Mouse (Mus musculus) spleen, adult 2 months (tissue): ENCODE measurements around the gene Vamp2. TPM values are rescaled to one million over a fixed set of nuclear protein-coding genes. Genes with fewer than 3 reads are reported as not detected.
A peak's percentile ranks its signal among the peaks of the same experiment; 100 is the strongest.

Experiments used
- DNase-seq, 2 experiments: peaks; one replicate each; pipeline versions ENCODE4 v3.0.0 to v3.0.0-alpha.2; 2012 to 2021; ENCODE audit warnings: low spot score in 2 of 2, low read depth in 1 of 2
- H3K27ac ChIP-seq: fragments of 200-500 bp; 2 replicates; pipeline ENCODE4 v1.5.1; 2012; ENCODE audit warnings: low read length, inconsistent platforms; ENCODE audit not compliant: insufficient read depth
- H3K27me3 ChIP-seq: fragments of 200-500 bp; 2 replicates; pipeline ENCODE4 v1.6.1; 2012; ENCODE audit warnings: mild to moderate bottlenecking, moderate library complexity, low read length, inconsistent platforms; ENCODE audit not compliant: control insufficient read depth, insufficient read depth
- H3K36me3 ChIP-seq: fragments of 200-500 bp; 2 replicates; pipeline ENCODE4 v1.6.1; 2012; ENCODE audit warnings: mild to moderate bottlenecking, low read length, inconsistent platforms; ENCODE audit not compliant: control insufficient read depth, insufficient read depth
- H3K4me1 ChIP-seq: fragments of 200-500 bp; 2 replicates; pipeline ENCODE4 v1.6.1; 2011; ENCODE audit warnings: inconsistent platforms; ENCODE audit not compliant: control insufficient read depth, insufficient read depth, insufficient read length
- H3K4me3 ChIP-seq: fragments of 200-500 bp; 2 replicates; pipeline ENCODE4 v1.5.1; 2011; ENCODE audit warnings: mild to moderate bottlenecking, inconsistent platforms; ENCODE audit not compliant: insufficient read depth, insufficient read length; ENCODE audit errors: extremely low read depth
- CTCF ChIP-seq: fragments of 200-500 bp; IDR thresholded peaks from 2 replicates; pipeline ENCODE4 v1.5.1; 2011; ENCODE audit warnings: mild to moderate bottlenecking, inconsistent platforms; ENCODE audit not compliant: insufficient read depth, insufficient read length, insufficient replicate concordance; ENCODE audit errors: extremely low read depth
- POLR2A ChIP-seq: fragments of 200-500 bp; IDR thresholded peaks from 2 replicates; pipeline ENCODE4 v1.6.1; 2011; ENCODE audit warnings: low read depth, low read length, inconsistent platforms
- WGBS: fragments of 180-500 bp; shearing (Covaris S2); methylation state at CpG from one replicate; pipeline ENCODE4 v1.1.7; 2018; 5-methylcytosine and 5-hydroxymethylcytosine counted together
- polyA plus RNA-seq: library from polyadenylated mRNA; depleted of rRNA; stranded (reverse); fragments of >200 nt; gene quantifications from 2 replicates; pipeline ENCODE4 v1.2.3, GENCODE M21; 2012

Gene Vamp2
- polyA plus RNA-seq, 1 experiment = 94.2 TPM

GRCm38 (mm10) chr11:69114621-69115020 lies 26.3 kb downstream of the Vamp2 start:
- TF ChIP-seq POLR2A = no peak
- no peak for TF ChIP-seq CTCF
- H3K27me3 ChIP-seq = no peaks in the 10 kb centered on the region

DNA sequence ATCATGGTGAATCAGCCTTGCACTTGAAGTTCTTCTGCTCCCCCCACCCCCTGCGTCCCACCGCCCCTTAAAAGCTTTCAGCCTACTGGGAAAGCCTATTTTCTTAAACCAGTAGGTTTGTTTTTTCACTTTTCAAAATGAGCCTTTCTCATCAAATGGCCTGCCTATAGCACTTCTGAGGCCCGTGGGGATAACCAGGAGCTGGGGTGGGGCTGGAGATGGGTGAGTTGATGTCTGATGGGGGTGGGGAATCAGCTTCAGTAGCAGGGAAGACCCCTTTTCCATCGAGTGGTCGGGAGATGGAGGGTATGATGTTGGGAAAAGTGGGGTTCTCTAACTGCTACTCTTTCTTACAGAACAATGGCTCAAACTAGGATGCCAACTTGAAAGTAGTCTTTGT lies 28.6 kb downstream of the Vamp2 start:
- DNase-seq = no peak
- no peak overlapping the region for H3K27ac ChIP-seq
- H3K27me3 ChIP-seq = no peaks in the 10 kb centered on the region
- TF ChIP-seq POLR2A = no peak
- TF ChIP-seq CTCF = no peak
- H3K36me3 ChIP-seq = no peaks in the 10 kb centered on the region
- no peaks in the 10 kb centered on the region; the same call in 1 of the 2 replicates for H3K4me1 ChIP-seq
- WGBS = 78% methylated on average over 5 of the region's 5 CpGs
- no peak overlapping the region for H3K4me3 ChIP-seq

More at GRCm38 (mm10) chr11:69114621-69115020, 26.3 kb downstream of the Vamp2 start:
- H3K36me3 ChIP-seq = 0 out of 2 replicates have a peak, but pooled peaks cover under 1% of the 10 kb centered on the region
- 84% methylated on average over 3 of the region's 3 CpGs for WGBS
- 0 out of 2 replicates have a peak, but pooled peaks cover 3% of the 10 kb centered on the region for H3K4me1 ChIP-seq
- no peak overlapping the region for H3K4me3 ChIP-seq
- DNase-seq = no peak
- H3K27ac ChIP-seq = no peak overlapping the region

- under 1% methylated on average over 45 of the region's 45 CpGs for WGBS
- H3K4me1 ChIP-seq = no peaks in the 10 kb centered on the region; the same call in 1 of the 2 replicates
- TF ChIP-seq POLR2A = no peak
- TF ChIP-seq CTCF = no peak
- H3K27me3 ChIP-seq = 0 out of 2 replicates have a peak, but pooled peaks cover 5% of the 10 kb centered on the region
- peak in 1 of 2 experiments; percentile 63 for DNase-seq
- H3K27ac ChIP-seq = peak overlapping the region; percentile 78
- peak overlapping the region; percentile 58 for H3K4me3 ChIP-seq
- no peaks in the 10 kb centered on the region for H3K36me3 ChIP-seq
Measured at GRCm38 (mm10) chr11:69117737-69118695, 29.7 kb downstream of the Vamp2 start.

GRCm38 (mm10) chr11:69118765-69119164 lies 30.5 kb downstream of the Vamp2 start:
- 6% methylated on average over 15 of the region's 15 CpGs for WGBS
- H3K4me3 ChIP-seq = 0 out of 2 replicates have a peak overlapping the region, but pooled peaks have one; percentile 58
- no peaks in the 10 kb centered on the region; the same call in 1 of the 2 replicates for H3K4me1 ChIP-seq

GRCm38 (mm10) chr11:69119446-69120155 lies 31.3 kb downstream of the Vamp2 start:
- TF ChIP-seq CTCF (no peak), POLR2A (no peak)
- Histone ChIP-seq H3K4me3 (no peak overlapping the region), H3K27ac (no peak overlapping the region), H3K27me3 (0 out of 2 replicates have a peak, but pooled peaks cover 5% of the 10 kb centered on the region), H3K4me1 (no peaks in the 10 kb centered on the region; the same call in 1 of the 2 replicates), H3K36me3 (no peaks in the 10 kb centered on the region)
- no peak for DNase-seq
- 61% methylated on average over 14 of the region's 14 CpGs for WGBS

More at GRCm38 (mm10) chr11:69118765-69119164, 30.5 kb downstream of the Vamp2 start:
- Histone ChIP-seq H3K36me3 (no peaks in the 10 kb centered on the region), H3K27ac (no peak overlapping the region), H3K27me3 (0 out of 2 replicates have a peak, but pooled peaks cover 5% of the 10 kb centered on the region)
- DNase-seq = peak; percentile 71 to 77
- TF ChIP-seq CTCF (no peak), POLR2A (no peak)

- H3K27me3 ChIP-seq = 0 out of 2 replicates have a peak, but pooled peaks cover 5% of the 10 kb centered on the region
Measured at GRCm38 (mm10) chr11:69120221-69121000, 32.1 kb downstream of the Vamp2 start, which contains the start of gene Hes7. TSS of gene Hes7 (plus strand) at chr11:69120404.

More at GRCm38 (mm10) chr11:69120221-69121000, 32.1 kb downstream of the Vamp2 start, which contains the start of gene Hes7:
- no peak for DNase-seq
- no peaks in the 10 kb centered on the region for H3K36me3 ChIP-seq
- H3K4me3 ChIP-seq = peak within 1 kb of the TSS; percentile 61
- TF ChIP-seq CTCF = no peak
- no peak for TF ChIP-seq POLR2A
- 4% methylated on average over 27 of the region's 27 CpGs for WGBS
- H3K27ac ChIP-seq = no peak within 1 kb of the TSS
- H3K4me1 ChIP-seq = no peaks in the 10 kb centered on the region; the same call in 1 of the 2 replicates
